Mouse (Mus musculus): Measurements from ENCODE around the gene Calcoco1.
A peak's percentile ranks its signal among the peaks of the same experiment; 100 is the strongest.

The Calcoco1 gene

DNA sequence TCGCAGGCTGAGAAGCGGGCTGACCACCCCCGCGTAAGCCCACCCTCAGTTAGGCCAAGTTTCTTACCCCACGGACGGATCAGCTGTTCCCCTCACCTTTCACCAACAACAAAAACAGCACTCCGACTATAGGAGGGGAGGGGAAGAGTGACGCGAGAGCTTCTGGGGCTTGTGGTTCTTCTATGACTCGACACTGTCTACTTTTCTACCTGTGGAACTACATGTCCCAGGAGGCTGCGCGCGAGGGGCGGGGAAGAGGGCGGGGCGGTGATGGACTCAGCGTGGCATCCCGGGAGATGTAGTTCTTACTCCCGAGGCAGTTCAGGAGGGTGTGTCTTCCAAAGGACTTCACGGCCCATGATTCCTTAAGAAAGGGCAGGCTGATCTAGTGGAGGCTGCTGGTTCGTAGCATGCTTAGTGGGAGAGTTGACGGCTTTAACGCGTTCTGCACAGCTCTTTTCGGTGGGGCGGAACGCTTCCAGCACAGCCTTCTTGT lies at the start of gene Calcoco1:
Calcoco1 (minus strand) TSS at position 199 of the 496 bp plus-strand sequence.
- DNase-seq = peak; percentile 92

DNA sequence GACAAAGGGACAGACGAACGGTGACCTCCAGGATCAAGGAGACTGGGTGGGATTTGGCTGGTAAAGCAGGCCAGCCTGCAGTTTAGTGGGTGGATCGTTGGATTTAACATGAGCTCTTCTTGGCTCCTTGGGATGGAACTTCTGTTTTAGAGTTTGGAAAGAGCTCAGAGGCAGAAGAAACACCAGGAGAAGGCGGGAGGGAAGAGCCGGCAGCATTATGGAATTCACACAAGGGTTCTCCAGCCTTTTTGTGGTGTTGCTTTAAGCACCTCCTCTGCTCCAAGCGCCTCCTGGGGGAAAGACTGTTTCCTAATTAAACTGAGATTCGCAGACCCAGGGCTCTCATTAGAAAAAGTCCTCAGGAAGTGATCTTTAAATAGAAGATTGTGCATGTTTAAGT lies 48.9 kb upstream of the Calcoco1 start:
- no peak for DNase-seq

DNA sequence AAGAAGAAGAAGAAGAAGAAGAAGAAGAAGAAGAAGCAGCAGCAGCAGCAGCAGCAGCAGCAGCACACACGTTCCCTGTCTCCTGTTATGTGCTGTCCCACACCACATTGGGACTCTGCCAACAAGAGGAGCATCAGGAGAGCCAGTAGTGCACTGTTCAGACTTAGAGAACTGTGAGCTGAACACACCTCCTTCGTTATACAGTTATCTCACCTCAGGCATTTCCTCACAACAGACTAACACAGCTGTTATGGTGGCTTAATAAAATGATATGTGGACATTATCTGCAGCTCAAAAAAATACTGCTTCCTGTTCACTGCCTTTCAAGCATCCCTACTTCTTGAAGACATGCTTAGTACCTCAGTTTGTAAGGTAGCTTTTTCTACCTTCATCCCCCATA lies 43.2 kb upstream of the Calcoco1 start:
- no peak for DNase-seq

DNA sequence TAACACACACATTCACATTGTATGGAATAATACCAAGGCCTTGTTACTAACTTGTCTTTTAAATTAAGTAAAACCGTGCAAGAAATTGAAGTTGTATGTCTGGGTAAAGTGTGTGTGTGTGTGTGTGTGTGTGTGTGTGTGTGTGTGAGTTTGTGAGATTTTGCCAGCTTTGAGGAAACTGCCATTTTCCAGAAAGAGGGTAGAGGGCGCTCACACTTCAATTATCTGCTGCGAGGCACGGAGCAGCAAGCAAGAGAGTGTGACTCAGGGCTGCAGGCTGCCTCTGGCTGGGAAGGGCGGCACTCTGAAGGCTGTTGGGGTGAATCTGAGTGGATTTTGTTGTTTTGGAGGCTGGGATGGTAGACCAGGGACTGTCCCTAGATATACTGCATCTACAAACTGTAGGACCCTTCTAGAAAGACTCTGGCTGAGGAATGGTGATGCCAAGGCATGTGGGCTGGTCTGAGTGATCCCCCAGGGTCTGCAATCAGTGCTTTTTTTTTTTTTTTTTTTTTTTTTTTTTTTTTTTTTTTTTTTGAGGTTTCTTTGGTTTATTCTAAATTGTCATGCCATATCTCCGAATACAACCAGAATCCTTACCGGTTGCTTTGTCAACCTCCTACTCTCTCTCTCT lies 39.9 kb upstream of the Calcoco1 start:
- peak; percentile 27 for DNase-seq

DNA sequence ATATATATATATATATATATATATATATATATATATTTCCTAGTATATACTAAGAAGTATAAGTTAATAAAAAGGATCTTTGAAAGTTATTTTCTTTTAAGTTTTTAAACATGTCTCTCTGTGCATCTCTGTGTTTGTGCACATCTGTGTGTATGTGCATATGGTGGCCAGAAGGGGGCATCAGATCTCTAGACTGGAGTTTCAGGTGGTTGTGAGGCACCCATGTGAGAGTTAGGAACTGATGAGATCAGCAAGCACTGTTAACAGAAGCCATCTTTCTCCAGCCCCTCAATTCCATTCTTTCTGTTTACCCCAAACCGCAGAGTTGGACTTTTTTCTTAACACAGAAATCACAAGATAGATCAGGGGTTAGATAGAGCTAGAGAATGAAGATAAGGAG lies 35.7 kb upstream of the Calcoco1 start:
- DNase-seq = no peak

DNA sequence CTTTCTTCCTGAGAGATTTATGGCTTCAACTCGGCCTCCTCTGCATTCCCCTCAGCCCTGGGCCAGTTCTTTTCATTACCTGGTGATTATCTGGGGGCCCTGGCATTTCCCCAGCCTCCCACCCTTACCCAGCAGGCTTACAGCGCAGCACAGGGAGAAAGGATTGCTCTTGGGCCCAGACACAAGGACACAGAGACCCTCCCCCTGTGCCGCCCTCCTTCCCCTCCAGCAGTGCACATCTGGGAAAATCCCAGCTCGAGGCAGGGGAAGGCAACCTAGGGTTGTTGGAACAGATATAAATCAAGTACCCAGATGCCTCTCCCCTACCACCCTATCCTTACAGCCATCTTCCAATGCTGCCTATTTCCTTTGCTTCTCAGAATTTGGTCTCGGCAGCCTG lies 33.1 kb upstream of the Calcoco1 start:
- no peak for DNase-seq

DNA sequence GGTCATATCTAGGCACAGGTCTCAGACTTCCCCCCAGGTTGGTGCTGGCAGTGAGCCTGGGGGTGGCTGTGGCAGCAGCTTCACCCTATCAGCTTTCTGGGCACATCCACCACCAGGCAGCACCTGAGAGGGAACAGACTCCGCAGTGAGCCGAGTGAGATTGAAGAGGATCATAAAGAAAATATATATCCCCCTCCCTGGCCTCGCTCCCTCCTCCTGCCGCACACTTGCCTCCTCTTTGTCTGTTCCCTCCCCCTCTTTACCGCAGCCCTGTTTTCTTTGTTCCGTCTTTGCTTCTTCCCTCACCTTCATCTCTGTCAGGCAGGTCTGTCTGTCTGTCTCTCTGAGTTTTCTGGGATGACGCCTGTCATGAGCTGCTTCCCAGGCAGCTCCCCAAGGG lies 32.4 kb upstream of the Calcoco1 start:
- no peak for DNase-seq

DNA sequence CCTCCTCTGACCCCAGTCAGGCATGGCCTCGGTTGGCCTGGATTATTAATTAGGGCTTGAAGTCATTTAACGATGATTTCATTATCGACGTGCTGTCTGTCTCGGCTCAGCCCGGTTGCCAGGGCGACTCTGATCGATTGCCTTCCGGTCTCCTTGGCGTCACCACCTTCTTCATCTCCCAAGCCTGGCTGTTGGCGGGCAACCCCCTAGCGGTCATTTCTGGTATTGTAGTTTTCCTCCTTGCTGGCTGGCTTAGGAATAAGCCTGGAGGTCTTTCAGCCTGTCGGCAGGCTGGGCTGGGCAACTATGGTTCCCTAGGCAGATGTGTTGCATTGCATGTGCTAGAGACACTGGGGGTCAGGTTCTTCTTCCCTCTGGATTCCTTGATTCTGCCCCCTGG lies 31.2 kb upstream of the Calcoco1 start:
- DNase-seq = no peak

DNA sequence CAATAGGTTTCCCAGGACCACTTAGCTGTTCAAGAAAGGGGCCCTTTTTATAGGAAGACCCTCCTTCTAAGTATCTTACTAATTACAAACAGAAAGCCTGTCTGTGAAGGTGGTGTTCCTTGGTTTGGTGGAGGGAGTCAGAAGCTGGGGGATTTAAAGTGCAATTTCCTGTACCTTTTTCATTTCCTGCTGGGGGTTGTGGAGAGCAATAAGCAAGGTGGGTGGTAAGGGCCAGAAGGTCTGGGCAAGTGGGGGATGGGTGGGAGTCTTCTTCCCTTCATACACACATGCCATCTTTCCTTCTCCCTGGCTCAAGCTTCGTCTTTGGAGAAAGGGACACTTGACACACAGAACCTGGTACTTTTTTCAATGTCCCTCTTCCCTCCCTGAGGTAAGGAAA lies 30.2 kb upstream of the Calcoco1 start:
- no peak for DNase-seq

DNA sequence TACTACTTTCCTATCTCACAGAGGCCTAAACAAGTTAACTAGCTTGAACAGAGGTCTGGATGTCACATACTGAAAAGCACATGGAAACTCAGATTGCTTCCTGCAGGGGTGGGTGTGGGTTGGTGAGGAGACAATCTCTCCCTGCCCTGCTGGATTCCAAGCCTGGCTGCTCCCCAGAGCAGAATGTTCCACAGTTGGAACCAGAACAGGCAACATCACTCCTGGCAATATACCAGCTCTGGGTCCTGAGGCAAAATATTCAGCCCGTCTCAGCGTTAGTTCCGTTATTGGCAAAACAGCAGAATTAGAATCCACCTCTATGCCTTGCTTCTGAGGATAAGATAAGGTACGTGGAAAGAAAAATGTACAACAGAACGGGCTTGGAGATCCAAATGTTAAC lies 28.3 kb upstream of the Calcoco1 start:
- DNase-seq = no peak

DNA sequence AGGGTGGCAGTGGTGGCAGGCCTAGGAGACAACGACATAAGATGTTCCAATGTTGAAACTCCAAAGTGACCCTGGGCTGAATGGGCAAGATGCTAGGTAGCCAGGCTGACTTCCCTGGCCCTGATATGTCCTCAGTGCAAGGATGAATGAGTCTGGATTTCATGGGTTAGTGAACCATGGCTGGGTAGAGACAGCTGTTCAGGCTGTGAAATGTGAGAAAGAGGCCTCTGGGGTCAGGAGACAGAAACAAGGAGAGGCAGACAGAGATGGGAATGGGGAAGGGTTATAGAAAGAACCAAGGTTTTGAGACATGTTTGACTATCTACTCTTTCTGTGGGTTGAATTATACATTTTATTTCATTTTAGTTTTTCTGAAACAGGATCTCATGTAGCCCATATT lies 27.1 kb upstream of the Calcoco1 start:
- no peak for DNase-seq

DNA sequence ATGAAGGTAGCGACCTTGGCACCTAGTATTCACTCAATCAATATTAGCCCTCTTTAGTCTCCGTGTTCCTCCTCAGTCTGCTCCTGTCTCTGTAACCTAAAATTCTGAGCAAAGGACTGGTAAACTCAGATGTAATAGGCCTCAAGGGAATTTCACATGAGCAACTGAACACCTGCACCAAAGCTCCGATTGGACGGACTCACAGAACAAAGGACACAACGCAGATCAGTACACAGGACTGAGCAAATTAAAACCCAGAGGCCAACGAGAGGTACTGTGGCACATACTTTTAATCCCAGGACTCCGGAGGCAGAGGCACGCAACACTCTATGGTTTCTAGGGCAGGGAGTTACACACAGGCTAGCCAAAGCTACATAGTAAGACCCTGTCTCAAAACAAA lies 25.9 kb upstream of the Calcoco1 start:
- no peak for DNase-seq

DNA sequence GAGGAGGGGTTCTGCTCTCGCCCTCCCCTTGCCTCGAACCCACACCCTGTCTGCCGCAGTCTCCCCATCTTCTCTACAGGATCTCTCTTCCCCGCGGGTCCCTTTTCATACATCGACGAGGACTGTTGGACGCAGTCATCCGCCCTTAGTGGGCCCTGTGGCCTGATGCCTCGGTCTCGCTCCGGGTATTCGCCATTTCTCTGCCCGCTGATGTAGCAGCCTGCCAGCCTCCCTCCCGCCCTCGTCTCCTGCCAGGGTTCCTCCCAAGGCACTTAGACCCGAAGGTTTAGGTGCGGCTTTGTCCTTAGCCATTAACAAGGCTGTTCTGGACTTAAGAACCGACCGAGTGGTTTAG lies 25.3 kb upstream of the Calcoco1 start:
- peak; percentile 57 for DNase-seq

DNA sequence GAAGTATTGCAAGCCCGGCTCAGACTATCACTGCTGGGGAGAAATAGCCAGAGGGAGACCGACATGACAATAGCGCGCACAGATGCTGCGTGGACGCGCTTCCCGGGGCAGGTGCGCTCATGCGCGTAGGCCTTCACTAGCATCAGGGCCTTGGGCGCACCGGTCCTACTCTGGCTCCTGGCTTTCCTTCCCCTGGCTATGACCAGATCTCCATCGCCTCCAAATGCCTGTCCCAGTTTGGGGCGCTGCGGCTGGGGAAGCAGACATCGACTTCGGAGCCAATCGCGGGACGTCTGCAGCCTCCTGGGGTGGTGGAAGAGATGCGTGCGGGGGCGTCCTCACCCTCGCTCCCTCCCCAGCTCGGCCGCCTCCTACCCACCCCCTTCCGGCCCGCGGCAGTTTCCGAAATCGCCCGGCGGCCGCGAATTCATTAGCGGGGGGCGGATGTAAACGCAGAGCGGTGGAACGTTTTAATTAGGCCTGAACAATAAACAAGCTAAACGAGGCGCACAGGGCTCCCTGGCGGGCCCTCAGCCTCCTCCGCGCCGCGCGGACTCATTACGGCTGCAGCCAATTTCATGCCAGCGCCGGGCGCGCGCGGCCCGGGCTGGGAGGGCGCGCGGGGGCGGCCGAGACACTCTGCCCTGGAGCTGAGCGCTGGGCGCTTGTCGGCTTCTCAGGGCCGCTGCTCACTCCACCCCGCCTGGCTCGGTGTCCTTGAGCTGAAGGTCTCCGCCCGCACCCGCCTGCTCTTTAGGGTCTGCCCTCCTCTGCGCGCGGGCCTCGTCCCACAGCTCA lies 24.7 kb upstream of the Calcoco1 start:
- peak; percentile 75 for DNase-seq

DNA sequence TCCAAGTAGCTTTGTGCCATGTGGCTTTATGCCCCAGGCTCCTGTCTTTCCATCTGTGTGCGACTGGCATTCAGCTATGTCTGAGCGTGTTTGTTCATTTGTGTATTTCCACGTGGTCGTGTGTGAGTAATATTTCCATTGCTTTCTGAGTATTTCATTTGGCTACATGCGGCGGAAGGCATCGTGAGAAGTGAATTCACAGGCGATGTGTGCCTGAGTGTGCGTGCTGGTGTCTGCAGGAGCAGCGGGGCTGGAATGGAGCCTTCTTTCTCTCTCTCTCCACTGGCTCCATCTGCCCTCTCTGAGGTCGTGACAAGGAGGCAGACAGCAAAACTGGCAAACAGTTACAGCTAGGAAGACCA lies 24.1 kb upstream of the Calcoco1 start:
- no peak for DNase-seq

DNA sequence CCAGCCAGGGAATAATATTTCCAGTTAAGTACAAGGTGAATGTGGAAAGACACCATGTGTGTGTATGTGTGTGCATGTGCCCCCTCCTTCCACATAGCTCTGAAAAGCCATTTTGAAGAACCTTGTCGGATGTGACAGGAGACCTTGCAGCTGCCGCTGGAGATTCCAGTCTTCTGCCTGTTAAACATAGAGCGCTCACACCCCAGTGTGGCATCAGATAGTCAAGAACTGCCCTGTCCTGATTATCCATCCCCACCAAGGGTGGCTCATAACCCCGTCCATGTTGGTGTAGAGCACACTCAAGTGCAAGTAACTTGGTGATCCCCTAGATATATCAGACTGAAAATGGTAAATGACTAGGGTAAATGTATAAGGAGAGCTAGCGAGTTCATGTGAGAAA lies 23.4 kb upstream of the Calcoco1 start:
- DNase-seq = no peak

DNA sequence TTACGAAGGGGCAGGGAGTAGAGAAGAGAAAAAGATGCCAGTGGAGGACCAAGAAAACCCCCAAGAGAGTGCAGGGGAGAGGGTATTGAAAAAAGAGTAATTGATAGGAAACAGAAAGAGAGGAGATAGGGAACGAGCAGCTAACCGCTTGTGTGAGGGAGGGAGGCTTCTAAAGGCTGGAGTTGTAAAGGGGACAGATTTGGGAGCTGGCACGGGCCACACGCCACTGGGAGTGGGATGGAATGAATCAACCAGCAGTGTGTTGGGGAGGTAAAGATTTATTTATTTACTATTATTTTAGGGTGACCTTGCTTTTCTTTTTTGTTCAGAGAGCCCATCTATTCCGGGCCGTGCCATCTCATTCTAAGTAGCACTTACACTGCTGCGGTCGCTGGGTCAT lies 22.9 kb upstream of the Calcoco1 start:
- DNase-seq = no peak

DNA sequence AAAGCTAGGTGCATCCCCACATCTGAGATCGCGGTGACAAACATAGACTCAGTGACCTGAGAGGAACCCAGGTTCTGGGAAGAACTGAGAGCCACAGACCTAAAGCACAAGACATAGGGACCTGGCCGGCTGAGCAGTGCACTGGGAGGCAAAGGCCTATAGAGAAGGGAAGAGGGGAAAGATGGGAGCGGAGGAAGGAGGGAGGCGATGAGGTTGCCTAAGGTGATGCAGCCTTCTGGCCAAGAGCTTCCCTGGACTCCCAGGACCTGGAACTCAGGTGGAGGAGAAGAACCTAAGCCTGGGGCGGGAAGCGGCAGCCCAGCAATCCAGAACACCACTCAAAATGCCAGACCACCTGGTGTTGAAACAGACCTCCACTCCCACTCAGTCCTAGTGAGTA lies 22.4 kb upstream of the Calcoco1 start:
- no peak for DNase-seq

DNA sequence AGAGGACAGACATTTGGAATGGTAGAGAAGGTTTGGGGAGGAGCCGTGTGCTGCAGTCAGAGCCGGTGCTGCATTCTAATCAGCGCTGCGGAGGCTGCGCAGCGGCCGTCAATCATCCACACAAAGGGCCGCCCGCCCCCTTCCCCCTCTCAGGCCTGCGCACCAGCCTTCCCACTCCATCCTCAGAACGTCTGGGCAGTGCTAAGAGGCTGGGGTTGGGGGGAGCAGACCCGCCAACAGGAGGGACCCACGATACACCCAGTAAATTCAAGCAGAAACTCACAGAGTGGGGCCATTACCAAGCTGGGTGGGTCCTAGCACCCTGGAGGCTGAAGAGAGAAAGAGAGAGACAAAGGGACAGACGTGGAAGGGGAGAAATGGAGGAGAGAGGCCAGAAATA lies 22.0 kb upstream of the Calcoco1 start:
- DNase-seq = no peak

DNA sequence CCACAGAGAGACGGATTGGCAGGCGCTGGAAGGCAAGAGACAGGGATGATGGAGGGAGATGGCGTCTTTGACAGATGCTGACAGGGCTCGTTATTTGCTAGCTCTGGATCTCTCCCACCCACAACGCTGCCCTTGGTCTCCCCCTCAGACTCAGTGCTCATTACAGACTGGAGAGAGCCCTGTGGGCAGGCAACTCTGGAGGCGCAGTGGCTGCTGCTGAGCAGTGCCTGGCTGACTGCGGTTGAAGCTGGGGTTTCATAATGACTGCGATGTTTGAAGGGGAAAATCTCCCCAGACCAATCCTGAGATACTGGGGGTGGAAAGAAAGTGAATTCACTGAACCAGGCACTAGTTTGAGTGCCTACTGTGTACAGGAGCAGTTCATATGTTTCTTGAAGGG lies 21.2 kb upstream of the Calcoco1 start:
- no peak for DNase-seq

DNA sequence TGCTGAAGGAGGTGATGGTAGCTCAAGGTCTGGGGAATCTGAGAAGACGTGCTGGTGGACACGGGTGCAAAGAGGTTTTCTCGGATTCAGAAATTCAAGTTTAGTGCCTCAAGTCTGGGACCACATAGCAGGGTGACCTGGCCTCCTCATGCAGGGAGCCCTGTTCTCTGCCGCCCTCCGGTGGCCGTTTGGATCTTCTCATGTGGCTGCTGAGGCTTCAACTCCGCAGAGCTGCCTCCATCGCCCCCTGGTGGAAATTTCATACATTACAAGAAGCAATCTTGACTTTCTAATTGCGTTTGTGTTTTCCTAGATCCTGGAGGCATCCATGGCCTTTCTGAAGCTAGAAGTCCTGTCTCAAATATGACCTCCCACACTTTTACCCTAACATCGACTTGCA lies 20.6 kb upstream of the Calcoco1 start:
- peak; percentile 94 for DNase-seq

DNA sequence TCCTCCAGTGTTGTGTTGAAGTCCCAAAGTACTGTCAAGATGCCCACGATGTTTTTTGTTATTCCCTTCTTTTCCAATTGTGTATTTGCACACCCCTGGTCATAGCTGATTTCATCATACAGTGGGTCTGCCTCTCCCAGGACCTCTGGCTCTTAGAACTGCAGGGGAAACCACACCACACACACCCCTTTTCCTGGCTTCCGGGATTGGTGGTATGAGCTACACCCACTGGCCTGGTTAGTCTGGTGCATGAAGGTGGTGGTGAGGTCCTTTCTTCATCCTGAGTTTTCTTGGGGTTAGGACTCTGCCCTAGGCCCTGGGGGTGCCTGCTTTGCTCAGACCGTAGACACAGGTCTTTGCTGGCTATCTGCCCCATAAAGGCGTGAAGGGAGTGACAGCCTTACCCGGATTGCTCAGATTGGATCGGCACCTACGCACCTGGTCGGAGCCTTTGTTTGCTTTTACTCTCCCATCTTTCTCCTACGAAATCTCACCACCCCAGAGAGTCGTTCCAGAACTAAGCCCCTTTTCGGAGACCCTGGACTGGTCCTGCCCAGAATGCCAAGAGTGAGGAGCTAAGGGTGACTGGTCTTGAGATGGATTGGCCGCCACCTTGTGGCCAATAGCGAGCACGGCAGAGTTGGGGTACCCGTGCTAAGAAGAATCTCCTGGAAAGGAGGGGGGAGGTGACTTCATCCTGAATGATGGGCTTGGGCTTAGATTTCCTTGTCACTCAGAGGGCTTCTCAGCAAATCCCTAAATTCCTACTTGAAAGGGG lies 17.7 kb upstream of the Calcoco1 start:
- DNase-seq = peak; percentile 63

DNA sequence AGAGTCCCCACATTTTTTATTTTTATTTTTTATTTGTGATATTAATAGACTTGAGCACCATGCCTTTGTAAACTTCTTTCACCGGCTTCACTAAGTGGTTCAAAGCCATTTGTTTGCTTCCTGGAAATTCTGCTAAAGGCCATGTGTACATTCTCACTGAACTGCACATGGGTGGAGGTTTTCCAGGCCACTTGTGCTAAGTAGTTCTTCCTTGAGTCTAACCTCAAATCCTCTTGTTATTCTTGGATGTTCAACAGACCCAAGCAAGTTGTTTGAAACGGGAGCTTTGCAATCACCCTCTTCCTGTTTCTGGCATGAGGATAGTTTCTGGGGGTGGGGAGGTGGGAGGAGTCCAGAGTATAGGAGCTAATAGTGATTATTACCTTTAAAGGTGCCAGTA lies 16.5 kb upstream of the Calcoco1 start:
- no peak for DNase-seq

DNA sequence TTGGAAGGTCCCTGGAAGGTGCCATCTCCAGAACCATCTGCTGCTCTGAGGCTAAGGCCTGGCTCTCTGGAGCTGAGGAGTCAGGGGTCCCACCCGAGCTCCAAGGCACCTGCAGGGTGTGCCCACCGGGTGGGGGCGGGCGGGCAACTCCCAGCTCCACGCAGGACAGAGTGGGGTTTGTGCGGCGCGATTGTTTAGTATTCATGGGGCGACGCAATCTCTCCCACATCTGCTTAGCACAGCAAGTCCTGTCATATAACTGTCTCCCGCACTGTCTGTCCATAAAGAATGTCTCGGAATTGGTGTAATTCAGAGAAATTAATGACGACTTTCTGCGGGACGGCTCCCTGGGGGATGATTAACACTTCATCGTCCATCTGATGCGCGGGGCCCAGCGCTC lies 15.1 kb upstream of the Calcoco1 start:
- DNase-seq = no peak
